Mouse (Mus musculus) fat pad, adult 2 months (tissue): ENCODE measurements around the gene Pax6.
A peak's percentile ranks its signal among the peaks of the same experiment; 100 is the strongest.

Experiments used
- DNase-seq: peaks from one replicate; pipeline ENCODE4 v3.0.0-alpha.2; 2011; ENCODE audit warnings: low read depth, low spot score; ENCODE audit errors: extremely low read depth

Pax6 gene

DNA sequence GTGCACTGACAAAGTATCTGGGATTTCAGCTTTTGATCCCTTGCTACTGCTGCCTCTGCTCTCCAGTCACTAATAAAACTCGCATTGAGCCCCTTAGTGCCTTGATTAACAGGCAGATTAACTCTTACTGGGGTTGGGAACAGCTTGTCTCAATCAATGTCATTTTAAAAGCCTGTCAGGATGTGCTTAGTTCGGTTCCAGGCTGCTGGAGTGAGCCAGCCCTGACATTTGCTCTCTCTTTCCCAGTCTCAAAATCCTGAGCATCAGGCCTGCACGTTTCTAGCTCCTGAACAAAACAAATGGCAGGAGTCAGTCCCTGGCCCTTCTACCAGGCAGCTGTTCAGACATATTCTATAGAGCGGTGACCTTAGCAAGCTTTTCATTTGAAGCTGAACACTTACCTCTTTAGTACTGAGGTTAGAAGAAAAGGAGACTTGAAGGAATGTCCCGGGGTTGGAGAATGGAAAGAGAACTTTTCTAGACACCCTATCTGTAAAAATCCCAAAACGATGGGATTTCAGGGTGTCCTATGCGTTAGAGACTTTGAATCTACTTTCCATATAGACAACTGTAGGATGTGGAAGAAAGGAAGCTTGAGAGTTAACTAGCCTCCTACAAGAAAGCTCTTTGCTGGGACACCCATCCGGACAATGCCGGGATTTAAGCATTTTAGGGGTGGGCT is 2.6 kb downstream of the Pax6 start:
- no peak for DNase-seq

GRCm38 (mm10) chr2:105671798-105672595 is 3.3 kb downstream of the Pax6 start:
- DNase-seq, result no peak

GRCm38 (mm10) chr2:105672596-105672960 is 3.9 kb downstream of the Pax6 start:
- DNase-seq, result no peak

GRCm38 (mm10) chr2:105673054-105673453 is 4.4 kb downstream of the Pax6 start:
- no peak for DNase-seq

- no peak for DNase-seq
Observed at GRCm38 (mm10) chr2:105673631-105674060, 4.9 kb downstream of the Pax6 start.

DNA sequence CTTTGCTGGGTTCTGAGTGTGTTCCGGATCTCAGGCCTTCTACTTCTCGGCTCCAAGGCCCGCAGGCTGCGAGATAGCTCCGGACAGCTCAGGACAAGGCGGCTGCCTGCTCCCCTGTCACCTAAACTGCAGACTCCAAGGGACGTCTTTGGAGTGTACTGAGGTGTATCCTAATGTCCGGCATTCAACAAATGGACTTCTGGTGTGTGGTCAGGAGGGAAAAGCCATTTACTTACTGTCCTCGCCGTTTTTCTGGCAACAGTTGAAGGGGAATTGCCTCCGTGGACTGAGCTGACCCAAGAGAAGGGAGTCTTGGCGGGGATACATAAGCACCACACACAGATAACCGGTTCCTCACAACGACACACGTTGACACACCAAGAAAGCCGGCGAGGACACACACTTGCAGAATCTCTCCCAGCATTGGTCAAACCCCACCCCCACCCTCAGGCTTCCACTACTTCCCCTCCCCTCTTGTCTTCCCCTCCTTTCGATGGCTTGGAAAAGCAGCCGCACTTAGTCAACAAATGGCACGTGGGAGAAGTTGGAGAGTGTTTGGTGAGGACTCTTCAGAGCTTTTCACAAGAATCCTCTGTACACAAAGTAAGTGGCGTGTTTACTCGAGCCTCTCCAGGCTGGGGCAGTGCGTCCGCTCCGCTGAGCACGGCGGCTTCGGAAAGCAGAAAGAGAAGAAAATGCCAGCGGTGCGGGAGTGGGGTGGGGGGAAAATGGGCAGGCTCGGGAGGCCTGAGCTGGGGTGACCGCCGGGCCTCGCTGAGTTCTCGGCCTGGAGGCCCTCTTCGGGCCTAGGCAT is 5.6 kb downstream of the Pax6 start:
- DNase-seq, result no peak

GRCm38 (mm10) chr2:105674875-105675729 is 6.4 kb downstream of the Pax6 start:
- peak; percentile 13 for DNase-seq

DNA sequence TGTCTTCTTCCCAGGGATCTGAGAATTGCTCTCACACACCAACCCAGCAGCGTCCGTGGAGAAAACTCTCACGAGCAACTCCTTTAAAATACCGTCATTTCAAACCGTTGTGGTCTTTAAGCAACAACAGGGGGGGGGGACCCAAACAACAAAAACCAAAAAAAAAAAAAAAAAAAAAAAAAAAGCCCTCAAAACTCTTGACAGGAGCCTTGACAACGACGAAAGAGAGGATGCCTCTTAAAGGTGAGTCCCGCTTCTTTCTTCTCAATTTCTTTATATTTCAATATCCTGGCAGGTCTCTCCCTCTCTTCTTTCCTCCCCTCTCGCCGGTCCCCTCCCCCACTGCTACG is 7.0 kb downstream of the Pax6 start:
- DNase-seq, result no peak

DNA sequence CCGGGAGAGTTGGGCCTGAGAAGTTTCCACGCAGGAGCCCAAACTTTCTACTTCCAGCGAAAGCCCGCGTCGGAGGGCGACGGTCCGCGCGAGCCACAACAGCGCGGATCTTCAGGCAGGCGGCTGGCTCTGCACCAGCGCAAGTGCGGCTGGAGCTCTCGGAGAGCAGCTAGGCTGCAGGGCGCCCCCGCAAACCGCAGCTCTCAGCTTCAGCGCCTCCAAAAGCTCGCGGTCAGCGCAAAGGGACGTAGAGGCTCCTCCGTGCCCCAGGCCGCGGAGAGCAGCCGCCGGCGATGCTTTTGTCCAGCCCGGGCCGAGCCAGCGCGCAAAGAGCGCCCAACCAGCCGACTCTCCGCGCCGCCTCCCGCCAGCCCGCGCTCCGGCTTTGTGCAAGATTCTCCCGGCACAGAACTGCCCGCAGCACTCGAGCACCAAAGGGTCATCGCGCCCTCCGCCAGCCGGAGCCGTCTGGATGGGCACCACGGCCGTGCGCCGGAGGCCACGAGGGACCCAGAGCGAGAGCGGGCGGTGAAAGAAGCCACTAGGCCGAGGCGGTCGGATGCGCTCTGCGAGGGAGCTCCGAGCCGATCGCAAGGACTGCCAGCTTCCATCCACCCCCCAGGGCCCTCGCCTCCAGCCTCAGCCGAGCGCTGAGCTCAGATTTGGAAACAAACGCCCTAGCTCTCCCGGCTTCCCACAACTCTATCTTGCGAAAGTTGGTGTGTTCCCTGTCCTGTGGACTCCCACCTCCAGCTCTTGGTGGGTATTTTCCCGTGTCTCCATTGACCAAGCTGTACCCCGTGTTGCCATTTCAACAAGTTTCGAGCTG is 7.6 kb downstream of the Pax6 start:
- no peak for DNase-seq

GRCm38 (mm10) chr2:105676909-105677433 is 8.3 kb downstream of the Pax6 start:
- no peak for DNase-seq

GRCm38 (mm10) chr2:105677434-105678105 is 8.9 kb downstream of the Pax6 start:
- DNase-seq, result no peak

- no peak for DNase-seq
Observed at GRCm38 (mm10) chr2:105678306-105678705, 9.6 kb downstream of the Pax6 start.

DNA sequence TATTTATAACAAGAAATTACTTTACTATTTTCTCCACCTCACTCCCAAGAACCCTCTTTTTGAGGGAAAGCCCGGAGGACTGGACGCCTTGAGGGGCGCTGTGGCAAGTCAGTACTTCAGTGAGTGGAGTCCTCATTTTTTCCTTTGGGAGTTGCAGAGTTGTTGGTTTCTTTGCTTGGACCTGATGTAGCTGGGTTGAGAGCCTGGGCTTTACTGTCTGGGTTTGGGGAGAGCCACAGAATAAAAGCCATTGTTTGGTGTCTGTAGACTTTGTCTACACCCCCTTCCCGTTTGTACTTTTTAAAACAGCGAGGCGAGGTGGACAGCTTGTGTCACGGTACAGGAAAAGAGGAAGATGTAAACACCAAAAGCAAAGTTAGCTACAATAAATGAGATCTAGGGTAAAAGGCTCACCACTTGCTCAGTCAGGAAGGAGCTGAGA is 10.2 kb downstream of the Pax6 start:
- DNase-seq, result no peak

GRCm38 (mm10) chr2:105679331-105679730 is 10.6 kb downstream of the Pax6 start:
- DNase-seq, result no peak

DNA sequence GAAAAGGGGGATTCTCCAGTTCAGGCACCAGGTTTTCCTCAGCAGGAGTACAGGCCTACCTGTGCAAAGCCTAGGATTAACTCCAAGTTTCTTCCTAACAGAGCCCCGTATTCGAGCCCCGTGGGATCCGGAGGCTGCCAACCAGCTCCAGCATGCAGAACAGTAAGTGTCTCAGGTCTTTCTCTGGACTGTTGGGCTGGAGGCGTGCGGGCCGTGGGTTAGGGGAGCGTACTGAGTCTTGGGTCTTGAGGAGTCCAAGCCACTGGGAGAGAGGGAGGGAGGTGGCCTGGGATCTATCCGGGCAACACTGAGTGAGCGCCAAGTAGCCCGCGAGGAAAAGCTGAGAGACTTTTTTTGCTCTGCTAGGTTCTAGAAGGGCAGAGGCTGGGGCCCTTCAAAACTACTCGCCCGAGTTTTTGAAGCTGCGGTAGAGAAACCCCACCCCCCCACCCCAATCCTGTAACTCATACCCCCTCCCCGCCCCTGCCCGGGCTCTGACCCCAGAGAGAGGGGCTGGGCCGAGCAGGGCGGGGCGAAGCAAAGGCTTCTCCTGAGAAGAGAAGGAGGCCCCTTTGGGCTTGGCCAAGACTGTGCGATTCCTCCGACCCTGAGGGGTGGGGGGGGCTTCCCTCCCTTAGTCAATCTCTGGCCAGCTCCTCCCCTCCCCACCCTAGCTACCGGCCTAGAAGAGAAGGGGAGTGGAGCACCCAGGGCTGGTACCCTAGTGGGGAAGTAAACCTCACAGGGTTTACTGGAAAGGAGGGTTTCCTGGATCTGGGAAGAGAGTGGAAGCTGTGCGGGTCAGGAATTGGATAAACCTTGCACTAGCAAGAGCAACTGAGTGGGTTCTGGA is 11.7 kb downstream of the Pax6 start:
- no peak for DNase-seq

- DNase-seq, result no peak
Observed at GRCm38 (mm10) chr2:105680999-105681710, 12.5 kb downstream of the Pax6 start.

DNA sequence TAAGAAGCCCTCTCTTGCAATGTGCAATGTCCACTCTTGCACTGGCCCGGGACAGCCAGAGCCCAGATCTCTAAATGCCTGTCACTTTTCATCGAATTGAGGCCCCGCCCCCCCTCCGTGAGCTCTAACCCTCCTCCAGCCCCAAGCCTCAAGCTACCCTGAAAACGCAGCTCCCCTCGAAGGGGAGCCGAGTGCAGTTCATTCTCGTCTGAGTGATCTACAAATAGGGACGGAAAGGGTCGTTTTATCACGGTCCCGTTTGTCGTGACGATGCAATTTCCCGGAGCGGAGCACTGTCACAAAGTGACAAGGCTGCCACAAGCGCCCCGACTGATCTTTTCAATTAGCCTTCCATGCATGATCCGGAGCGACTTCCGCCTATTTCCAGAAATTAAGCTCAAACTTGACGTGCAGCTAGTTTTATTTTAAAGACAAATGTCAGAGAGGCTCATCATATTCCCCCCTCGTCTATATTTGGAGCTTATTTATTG is 13.4 kb downstream of the Pax6 start:
- no peak for DNase-seq
